Mouse (Mus musculus): ENCODE data around the gene Sdk1. TPM values are rescaled to one million over a fixed set of nuclear protein-coding genes. Genes with fewer than 3 reads are reported as not detected.

Gene Sdk1
- polyA plus RNA-seq, 1 experiment from 2014 or later: 1.7 TPM

DNA sequence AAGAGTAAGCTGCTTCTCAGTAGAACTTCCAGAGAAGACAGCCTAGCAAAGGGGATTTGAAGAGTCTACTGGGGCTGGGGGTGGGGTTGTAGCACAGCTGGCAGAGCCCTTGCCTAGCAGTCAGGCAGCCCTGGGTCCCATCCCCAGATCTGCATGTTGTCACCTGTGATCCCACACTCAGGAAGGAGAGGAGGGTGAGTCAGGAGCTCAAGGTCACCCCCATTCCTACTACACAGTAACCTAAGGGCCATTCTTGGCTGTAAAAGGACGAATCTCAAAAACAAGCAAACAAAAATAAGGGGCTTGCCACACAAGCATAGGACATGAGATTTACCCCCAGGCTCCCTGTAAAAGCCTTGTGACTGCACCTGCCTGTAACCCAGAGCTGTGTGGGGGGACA, 435.1 kb downstream of the Sdk1 start:
- Histone ChIP-seq H3K9ac (replicated peaks) (no peak overlapping the region), H3K36me3 (no peaks in the 10 kb centered on the region), H3K27me3 (no peaks in the 10 kb centered on the region), H3K27ac (replicated peaks) (no peak overlapping the region), H3K9me3 (no peaks in the 10 kb centered on the region), H3K4me2 (replicated peaks) (no peak overlapping the region), H3K4me1 (no peaks in the 10 kb centered on the region), H3K4me3 (no peak overlapping the region)
- no peak for ATAC-seq (ENCODE audit: low FRiP score, low read depth)
- 81% methylated on average over 1 of the region's 1 CpGs for WGBS

DNA sequence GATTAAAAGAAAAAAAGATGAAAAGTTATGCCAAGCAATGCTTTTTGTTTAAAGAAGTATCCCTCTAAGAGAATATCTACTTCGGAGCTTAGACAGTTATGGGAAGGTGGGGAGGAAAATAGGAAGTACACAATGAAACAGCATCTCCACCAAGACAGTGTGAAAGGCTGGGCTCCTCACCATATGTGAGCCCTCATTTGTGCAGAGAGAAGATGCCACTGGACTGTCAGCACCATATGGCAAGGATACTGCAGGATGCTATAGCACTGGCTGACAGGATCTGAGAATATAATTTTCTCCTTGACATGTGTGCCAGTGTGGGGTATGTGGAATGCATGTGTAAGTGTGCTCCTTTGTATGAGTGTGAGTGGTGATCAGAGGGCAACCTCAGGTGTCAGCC, 435.7 kb downstream of the Sdk1 start:
- H3K9ac ChIP-seq (replicated peaks): no peak overlapping the region
- H3K4me1 ChIP-seq: no peaks in the 10 kb centered on the region
- H3K4me2 ChIP-seq (replicated peaks): no peak overlapping the region
- 97% methylated on average over 1 of the region's 1 CpGs for WGBS
- H3K36me3 ChIP-seq: no peaks in the 10 kb centered on the region
- no peak for ATAC-seq (ENCODE audit: low FRiP score, low read depth)
- H3K27ac ChIP-seq (replicated peaks): no peak overlapping the region
- H3K4me3 ChIP-seq: no peak overlapping the region
- no peaks in the 10 kb centered on the region for H3K27me3 ChIP-seq
- H3K9me3 ChIP-seq: no peaks in the 10 kb centered on the region

DNA sequence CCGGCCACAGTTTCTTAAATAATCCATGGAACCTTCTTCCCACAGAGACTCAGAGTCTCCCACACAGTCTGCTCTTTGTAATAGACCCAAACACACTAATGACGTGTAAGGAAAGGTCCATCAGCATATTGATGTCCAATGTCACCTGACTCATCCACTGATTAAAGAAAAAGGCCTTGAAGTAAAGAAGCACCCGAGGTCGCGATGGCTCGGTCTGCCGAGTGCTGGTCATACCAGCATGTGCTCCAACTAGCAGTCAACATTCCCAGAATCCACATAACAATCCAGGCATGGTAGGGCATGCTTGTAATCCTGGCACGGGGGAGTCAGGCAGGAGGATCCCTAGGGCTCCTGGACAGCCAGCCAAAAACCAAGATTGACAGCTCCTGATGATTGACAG, 436.6 kb downstream of the Sdk1 start:
- no peak for ATAC-seq (ENCODE audit: low FRiP score, low read depth)

DNA sequence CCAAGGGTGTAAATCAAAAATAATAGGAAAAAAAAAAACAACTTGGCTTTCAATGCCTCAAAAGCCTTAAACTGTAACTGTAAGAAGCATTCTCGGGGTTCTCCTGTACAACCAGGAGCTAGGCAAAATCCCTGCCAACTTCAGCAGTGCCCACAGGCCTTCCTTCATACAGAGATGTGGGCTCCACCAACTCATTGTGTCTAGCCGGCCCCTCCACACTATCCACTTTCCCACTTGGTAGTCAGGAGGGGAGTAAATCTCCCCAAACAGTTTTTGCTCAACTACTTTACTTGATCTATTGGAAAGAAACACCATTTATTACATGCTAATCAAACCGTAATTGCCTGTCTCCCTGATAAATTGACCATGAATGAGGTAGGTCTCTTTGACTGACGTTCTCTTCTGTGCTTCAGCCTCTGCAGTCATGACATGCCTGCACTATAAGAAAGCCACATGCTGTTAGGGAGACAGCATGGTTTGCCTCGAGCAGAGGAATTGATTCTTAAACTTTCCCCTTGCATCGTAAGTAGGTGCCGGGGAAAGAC, 445.7 kb downstream of the Sdk1 start:
- no peak for ATAC-seq (ENCODE audit: low FRiP score, low read depth)

More for the DNA sequence above, 436.6 kb downstream of the Sdk1 start:
- Histone ChIP-seq H3K9me3 (no peaks in the 10 kb centered on the region), H3K27ac (replicated peaks) (no peak overlapping the region), H3K27me3 (no peaks in the 10 kb centered on the region), H3K4me3 (no peak overlapping the region), H3K4me1 (no peaks in the 10 kb centered on the region), H3K36me3 (no peaks in the 10 kb centered on the region), H3K9ac (replicated peaks) (no peak overlapping the region), H3K4me2 (replicated peaks) (no peak overlapping the region)
- WGBS: 90% methylated on average over 8 of the region's 8 CpGs

DNA sequence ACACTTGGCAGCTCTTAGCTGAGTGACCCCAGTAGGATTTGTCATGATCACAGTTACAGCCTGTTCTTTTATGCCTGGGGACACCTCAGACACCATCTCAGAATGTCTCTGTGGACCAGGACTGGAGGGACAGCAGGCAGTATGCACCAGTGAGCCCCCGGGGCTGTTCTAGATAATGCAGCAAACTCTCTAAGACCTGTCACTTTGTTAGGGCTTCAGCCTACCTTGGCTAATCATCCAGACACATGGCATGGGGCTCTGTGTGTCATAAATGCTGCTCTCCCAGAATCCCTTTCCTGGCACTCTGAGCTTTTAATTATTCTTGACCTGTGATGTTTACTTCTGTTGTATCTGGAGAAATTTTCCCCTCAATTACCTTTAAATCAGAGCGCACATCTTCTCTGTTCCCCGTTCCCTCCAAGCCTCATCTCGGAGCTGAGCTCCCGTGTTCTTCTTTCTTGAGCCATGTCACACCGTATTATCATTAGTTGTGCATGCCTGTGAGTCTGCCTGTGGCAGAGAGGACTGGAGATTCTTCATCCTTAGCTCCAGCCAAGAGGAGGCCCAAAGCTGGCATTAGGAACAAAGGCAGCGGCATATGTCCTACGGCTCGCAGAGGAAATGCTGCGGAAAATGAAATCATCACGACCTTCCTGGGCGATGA, 448.3 kb downstream of the Sdk1 start:
- no peak overlapping the region for H3K9ac ChIP-seq (replicated peaks)
- no peak overlapping the region for H3K4me3 ChIP-seq
- H3K27me3 ChIP-seq: peaks cover 11% of the 10 kb centered on the region
- no peak overlapping the region for H3K4me2 ChIP-seq (replicated peaks)
- no peaks in the 10 kb centered on the region for H3K9me3 ChIP-seq
- no peak for ATAC-seq (ENCODE audit: low FRiP score, low read depth)
- WGBS: 79% methylated on average over 12 of the region's 12 CpGs
- H3K27ac ChIP-seq (replicated peaks): no peak overlapping the region
- peaks cover 10% of the 10 kb centered on the region; the same call in 1 of the 2 replicates for H3K4me1 ChIP-seq
- H3K36me3 ChIP-seq: no peaks in the 10 kb centered on the region

More for the DNA sequence above, 445.7 kb downstream of the Sdk1 start:
- no peaks in the 10 kb centered on the region for H3K9me3 ChIP-seq
- H3K27ac ChIP-seq (replicated peaks): no peak overlapping the region
- no peak overlapping the region for H3K4me2 ChIP-seq (replicated peaks)
- no peaks in the 10 kb centered on the region for H3K36me3 ChIP-seq
- no peak overlapping the region for H3K4me3 ChIP-seq
- H3K27me3 ChIP-seq: peaks cover 5% of the 10 kb centered on the region
- WGBS: 67% methylated on average over 7 of the region's 7 CpGs
- H3K4me1 ChIP-seq: 0 out of 2 replicates have a peak, but pooled peaks cover 2% of the 10 kb centered on the region
- H3K9ac ChIP-seq (replicated peaks): no peak overlapping the region

DNA sequence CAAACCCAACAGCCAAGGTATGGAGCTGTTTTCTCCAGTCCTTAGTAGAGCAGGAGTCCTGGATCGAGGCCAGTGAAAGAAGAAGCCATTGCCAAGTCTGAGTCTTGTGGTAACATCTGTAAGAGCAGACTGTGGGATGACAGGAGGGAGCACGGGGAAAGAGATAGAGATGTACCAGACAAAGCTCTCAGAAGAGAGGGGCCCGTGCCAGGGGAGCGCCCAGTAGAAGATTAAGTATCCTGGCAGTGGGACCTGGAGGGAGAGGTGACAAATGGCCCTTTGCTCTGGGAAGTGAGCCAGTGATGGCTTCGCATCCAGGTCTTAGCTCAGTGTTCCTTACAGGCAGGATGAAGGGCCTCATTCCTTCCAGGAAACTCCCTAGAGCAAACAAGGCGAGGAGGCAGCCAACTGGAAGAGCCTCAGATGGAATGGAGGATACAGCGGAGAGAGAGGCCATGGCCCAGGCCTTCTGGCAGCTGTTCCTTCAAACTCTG, 450.2 kb downstream of the Sdk1 start:
- Histone ChIP-seq H3K9me3 (no peaks in the 10 kb centered on the region), H3K9ac (replicated peaks) (no peak overlapping the region), H3K27me3 (0 out of 2 replicates have a peak, but pooled peaks cover 11% of the 10 kb centered on the region), H3K4me2 (replicated peaks) (no peak overlapping the region), H3K4me1 (peaks cover 16% of the 10 kb centered on the region; the same call in 1 of the 2 replicates), H3K36me3 (no peaks in the 10 kb centered on the region), H3K4me3 (no peak overlapping the region), H3K27ac (replicated peaks) (no peak overlapping the region)
- no peak for ATAC-seq (ENCODE audit: low FRiP score, low read depth)
- 92% methylated on average over 7 of the region's 7 CpGs for WGBS

DNA sequence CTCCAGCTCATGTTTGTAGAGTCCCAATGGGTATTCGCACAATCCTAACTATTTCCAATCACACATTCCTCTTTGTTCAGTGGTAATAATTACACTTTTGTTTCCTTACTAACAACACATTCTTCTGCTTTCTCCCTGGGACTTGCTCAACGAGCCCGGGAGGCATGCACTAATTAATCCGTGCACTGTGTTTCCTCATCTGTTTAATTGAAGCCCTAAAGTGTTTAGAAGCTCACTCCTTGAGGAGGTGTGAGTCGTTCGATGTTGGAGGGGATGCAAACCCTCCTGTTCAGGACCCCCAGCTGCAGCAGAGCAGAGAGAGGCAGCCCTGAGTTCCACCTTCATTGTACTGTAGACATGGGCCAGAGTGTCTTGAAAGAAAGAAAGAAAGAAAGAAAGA, 452.4 kb downstream of the Sdk1 start:
- ATAC-seq (ENCODE audit: low FRiP score, low read depth): no peak
- Histone ChIP-seq H3K9ac (replicated peaks) (no peak overlapping the region), H3K4me1 (peaks cover 14% of the 10 kb centered on the region; the same call in 1 of the 2 replicates), H3K36me3 (no peaks in the 10 kb centered on the region), H3K9me3 (no peaks in the 10 kb centered on the region), H3K27me3 (0 out of 2 replicates have a peak, but pooled peaks cover 11% of the 10 kb centered on the region), H3K4me3 (no peak overlapping the region), H3K4me2 (replicated peaks) (no peak overlapping the region), H3K27ac (replicated peaks) (no peak overlapping the region)
- WGBS: 48% methylated on average over 6 of the region's 6 CpGs

DNA sequence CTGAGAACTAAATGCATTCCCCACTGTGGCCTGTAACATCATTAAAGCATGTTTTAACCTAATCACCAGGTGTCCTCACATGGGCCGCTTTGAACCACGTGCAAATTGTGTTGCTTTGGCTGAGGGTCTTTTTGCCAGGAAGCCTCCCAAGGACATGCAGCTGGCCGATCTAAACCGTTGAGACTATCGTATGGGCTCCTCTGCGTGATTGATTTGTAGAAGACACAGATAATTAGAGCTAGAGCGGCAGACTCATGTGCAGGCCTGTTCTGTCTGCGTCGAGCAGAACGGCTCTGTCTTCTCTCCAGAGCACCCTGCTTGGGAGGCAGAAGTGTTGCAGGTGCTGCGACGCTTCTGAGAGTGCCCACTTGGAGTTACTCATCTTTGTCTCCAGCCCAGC, 453.6 kb downstream of the Sdk1 start:
- WGBS: 48% methylated on average over 12 of the region's 12 CpGs
- no peak overlapping the region for H3K4me3 ChIP-seq

DNA sequence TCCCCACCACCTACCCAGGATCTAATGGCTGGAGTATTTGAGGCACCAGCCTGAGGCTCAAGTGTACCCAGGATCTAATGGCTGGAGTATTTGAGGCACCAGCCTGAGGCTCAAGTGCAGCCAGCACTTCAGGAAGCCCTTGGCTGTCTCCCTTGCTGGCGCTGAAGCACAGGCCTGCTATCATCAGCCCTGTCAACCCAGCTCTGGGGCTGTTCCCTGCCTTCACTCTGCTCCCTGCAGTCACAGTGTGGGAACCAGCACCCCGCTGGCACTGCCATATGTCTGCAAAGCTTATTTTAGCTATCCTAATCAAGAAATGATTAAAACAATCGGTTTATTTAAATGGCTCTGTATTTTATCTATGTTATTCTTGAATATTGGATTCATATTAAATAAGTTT, 457.1 kb downstream of the Sdk1 start:
- no peak for ATAC-seq (ENCODE audit: low FRiP score, low read depth)
- Histone ChIP-seq H3K27me3 (no peaks in the 10 kb centered on the region), H3K4me1 (peaks cover 7% of the 10 kb centered on the region; the same call in 1 of the 2 replicates), H3K36me3 (no peaks in the 10 kb centered on the region), H3K9ac (replicated peaks) (no peak overlapping the region), H3K4me2 (replicated peaks) (no peak overlapping the region), H3K9me3 (no peaks in the 10 kb centered on the region), H3K4me3 (no peak overlapping the region), H3K27ac (replicated peaks) (no peak overlapping the region)
- 70% methylated on average over 3 of the region's 3 CpGs for WGBS

More for the DNA sequence above, 453.6 kb downstream of the Sdk1 start:
- Histone ChIP-seq H3K9me3 (no peaks in the 10 kb centered on the region), H3K36me3 (no peaks in the 10 kb centered on the region), H3K27ac (replicated peaks) (no peak overlapping the region), H3K9ac (replicated peaks) (no peak overlapping the region), H3K4me1 (peaks cover 14% of the 10 kb centered on the region; the same call in 1 of the 2 replicates), H3K4me2 (replicated peaks) (no peak overlapping the region), H3K27me3 (0 out of 2 replicates have a peak, but pooled peaks cover 11% of the 10 kb centered on the region)
- no peak for ATAC-seq (ENCODE audit: low FRiP score, low read depth)

DNA sequence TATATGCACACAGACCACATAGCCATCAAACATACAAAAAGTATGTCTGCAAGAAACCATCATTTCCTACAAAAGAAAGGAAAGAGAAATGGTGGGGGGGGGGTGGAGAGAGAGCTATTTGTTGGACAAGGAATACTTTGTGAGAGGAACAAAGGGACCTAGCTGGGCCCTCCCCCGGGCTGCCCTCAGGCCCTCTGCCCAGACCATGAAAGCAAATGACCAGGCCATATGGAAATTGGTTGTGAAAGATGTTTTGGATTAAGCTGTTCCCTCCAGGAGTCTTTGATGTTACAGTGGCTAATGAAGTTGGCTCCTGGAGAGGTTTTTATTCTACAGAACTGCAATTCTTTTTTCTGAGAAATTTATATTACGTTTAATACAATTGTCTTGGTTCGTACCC, 479.5 kb downstream of the Sdk1 start:
- Histone ChIP-seq H3K4me3 (no peak overlapping the region), H3K27me3 (peaks cover 5% of the 10 kb centered on the region; the same call in 1 of the 2 replicates), H3K4me2 (replicated peaks) (no peak overlapping the region), H3K9ac (replicated peaks) (no peak overlapping the region), H3K4me1 (peaks cover 13% of the 10 kb centered on the region), H3K27ac (replicated peaks) (no peak overlapping the region), H3K9me3 (no peaks in the 10 kb centered on the region), H3K36me3 (no peaks in the 10 kb centered on the region)
- 0 out of 2 replicates have a peak, but pooled peaks have one; percentile 47 for ATAC-seq (ENCODE audit: low FRiP score, low read depth)
- 19% methylated on average over 3 of the region's 3 CpGs for WGBS

DNA sequence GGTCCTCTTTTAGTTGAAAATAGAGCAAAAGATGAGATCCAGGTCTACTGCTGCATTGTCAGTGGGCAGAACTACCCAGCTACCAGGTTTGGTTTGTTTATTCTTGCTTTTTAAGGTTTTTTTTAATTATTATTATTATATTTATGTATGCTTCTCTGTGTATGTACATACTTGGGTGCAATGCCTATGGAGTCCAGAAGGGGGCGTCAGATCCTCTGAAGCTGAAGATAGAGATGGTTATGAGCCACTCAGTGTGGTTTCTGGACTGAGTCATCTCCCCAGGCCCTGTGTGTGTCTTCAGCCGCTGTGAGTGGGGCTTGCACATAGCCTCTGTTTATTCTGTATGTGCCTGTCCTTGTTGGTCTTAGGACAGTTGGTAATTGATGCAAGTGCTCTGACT, 486.7 kb downstream of the Sdk1 start:
- WGBS: 58% methylated on average over 2 of the region's 2 CpGs
- no peak for ATAC-seq (ENCODE audit: low FRiP score, low read depth)
- no peaks in the 10 kb centered on the region for H3K9me3 ChIP-seq
- no peak overlapping the region for H3K4me3 ChIP-seq
- no peak overlapping the region for H3K27ac ChIP-seq (replicated peaks)
- no peak overlapping the region for H3K4me2 ChIP-seq (replicated peaks)
- no peak overlapping the region for H3K9ac ChIP-seq (replicated peaks)
- no peaks in the 10 kb centered on the region for H3K36me3 ChIP-seq
- peaks cover 5% of the 10 kb centered on the region; the same call in 1 of the 2 replicates for H3K27me3 ChIP-seq
- no peaks in the 10 kb centered on the region for H3K4me1 ChIP-seq

DNA sequence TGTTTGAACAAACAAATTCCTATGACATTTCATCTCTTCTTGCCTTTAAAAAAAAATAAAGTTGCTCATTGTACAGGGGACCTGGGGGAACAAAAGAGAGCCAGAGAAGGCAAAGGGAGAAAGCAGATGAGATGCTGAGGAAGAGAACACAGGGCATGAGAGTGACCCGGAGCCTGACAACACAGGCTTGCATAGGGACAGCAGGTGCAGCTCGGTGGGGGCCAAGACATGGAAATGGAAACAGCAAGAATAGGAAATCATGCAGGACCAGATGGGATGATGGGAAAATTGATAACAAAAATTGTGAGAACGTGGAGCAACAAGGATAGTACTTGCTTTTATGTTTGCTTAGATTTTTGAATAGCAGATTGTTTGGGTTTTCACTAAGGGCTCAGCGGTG, 488.7 kb downstream of the Sdk1 start:
- Histone ChIP-seq H3K9ac (replicated peaks) (no peak overlapping the region; the same call in 1 of the 2 replicates), H3K27ac (replicated peaks) (peak overlapping the region; percentile 26; the same call in 1 of the 2 replicates), H3K4me1 (no peaks in the 10 kb centered on the region), H3K9me3 (no peaks in the 10 kb centered on the region), H3K27me3 (peaks cover 4% of the 10 kb centered on the region; the same call in 1 of the 2 replicates), H3K36me3 (no peaks in the 10 kb centered on the region), H3K4me2 (replicated peaks) (no peak overlapping the region), H3K4me3 (no peak overlapping the region)
- 50% methylated on average over 4 of the region's 4 CpGs for WGBS
- ATAC-seq (ENCODE audit: low FRiP score, low read depth): no peak

All from midbrain, embryonic 12.5 days (tissue).